Mouse (Mus musculus) forebrain, embryonic 15.5 days (tissue): ENCODE data around the gene Prpf31. TPM values are rescaled to one million over a fixed set of nuclear protein-coding genes. Genes with fewer than 3 reads are reported as not detected.
A peak's percentile ranks its signal among the peaks of the same experiment; 100 is the strongest.

ENCODE experiments used
- microRNA-seq: library from miRNA; unstranded; fragments of <30 nt; microRNA quantifications from one replicate; pipeline ENCODE4, GENCODE M21; 2016
- polyA plus RNA-seq: library from polyadenylated mRNA; unstranded; fragments of >200 nt; fragmentation: Nextera tagmentation; extraction: Ambion mirVana; gene quantifications from 2 replicates; pipeline ENCODE4 v1.2.1, GENCODE M21; 2015

The Prpf31 gene
- polyA plus RNA-seq, 1 experiment from 2014 or later, result 108 TPM

Small RNA genes lying within 50 kb of the gene (microRNA-seq; reads per million reads assigned to microRNA genes)
- gene Gm25100, result not detected
- gene Mir3572, result 2.9 reads per million, percentile 6 among the genes with 10 or more reads in this experiment

Other genes starting within 250 kb of the Prpf31 start
- 12.5 and 16.4 TPM in 2 replicates for gene Cacng8, start 239.3 kb upstream of the Prpf31 start, polyA plus RNA-seq
- 0.08 and 0.14 TPM in 2 replicates for gene Cacng6, start 205.8 kb upstream of the Prpf31 start, polyA plus RNA-seq
- not detected in 2 replicates for gene Tarm1, start 127.4 kb upstream of the Prpf31 start, polyA plus RNA-seq
- 0.31 and 0.40 TPM in 2 replicates for gene Oscar, start 13.8 kb upstream of the Prpf31 start, polyA plus RNA-seq
- 378 and 431 TPM in 2 replicates for gene Ndufa3, start 12.6 kb upstream of the Prpf31 start, polyA plus RNA-seq
- gene Tfpt, start 56 bp upstream of the Prpf31 start, polyA plus RNA-seq, result 33.8 and 37.4 TPM in 2 replicates
- gene Cnot3, start 15.3 kb downstream of the Prpf31 start, polyA plus RNA-seq, result 49.5 and 51.7 TPM in 2 replicates
- 15.7 and 16.5 TPM in 2 replicates for gene Leng1, start 35.9 kb downstream of the Prpf31 start, polyA plus RNA-seq
- gene Tmc4, start 47.6 kb downstream of the Prpf31 start, polyA plus RNA-seq, result 2.6 and 3.1 TPM in 2 replicates
- gene Tsen34, start 62.9 kb downstream of the Prpf31 start, polyA plus RNA-seq, result 247 and 254 TPM in 2 replicates
- gene Mboat7, start 63.5 kb downstream of the Prpf31 start, polyA plus RNA-seq, result 54.8 and 66.7 TPM in 2 replicates
- 995 and 1,054 TPM in 2 replicates for gene Rps9, start 74.0 kb downstream of the Prpf31 start, polyA plus RNA-seq
- 0.27 and 0.33 TPM in 2 replicates for gene Pirb, start 90.4 kb downstream of the Prpf31 start, polyA plus RNA-seq
- not detected in 2 replicates for gene Gm15448, start 195.7 kb downstream of the Prpf31 start, polyA plus RNA-seq
- not detected in 2 replicates for gene Pira2, start 215.1 kb downstream of the Prpf31 start, polyA plus RNA-seq